Mouse (Mus musculus): ENCODE results near the gene Zfp759.
"Not testable (repeated sequence)": the region's sequence is repeated elsewhere in the genome, so short reads cannot be mapped to it uniquely, and the experiment has no call there.

Gene Zfp759

GRCm38 (mm10) chr13:67121360-67121759, at the start of gene Zfp759:
Zfp759 (plus strand) TSS chr13:67121660.
- not testable (repeated sequence) for DNase-seq (ENCODE audit: low spot score)

GRCm38 (mm10) chr13:67072786-67073185, 48.7 kb upstream of the Zfp759 start:
- no peak for DNase-seq (ENCODE audit: low spot score)

DNA sequence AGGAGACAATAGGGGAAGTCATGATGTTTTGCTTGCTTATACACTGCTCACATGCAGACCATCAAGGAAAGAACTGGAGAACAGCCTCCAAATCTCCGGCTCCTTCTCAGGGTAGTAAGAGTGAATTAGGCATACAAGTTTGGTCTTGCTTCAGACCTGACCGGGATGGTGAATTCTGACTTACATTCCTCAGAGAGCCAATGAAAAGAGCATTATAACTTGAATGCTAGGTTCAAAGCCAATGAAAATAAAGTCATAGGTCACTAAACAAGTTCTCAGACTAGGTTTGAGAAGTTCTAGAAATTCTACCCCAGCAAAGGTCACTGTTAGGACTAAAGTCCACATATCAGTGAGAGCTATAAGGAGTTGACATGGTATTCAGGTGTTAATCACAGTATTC, 44.2 kb upstream of the Zfp759 start:
- no peak for DNase-seq (ENCODE audit: low spot score)

DNA sequence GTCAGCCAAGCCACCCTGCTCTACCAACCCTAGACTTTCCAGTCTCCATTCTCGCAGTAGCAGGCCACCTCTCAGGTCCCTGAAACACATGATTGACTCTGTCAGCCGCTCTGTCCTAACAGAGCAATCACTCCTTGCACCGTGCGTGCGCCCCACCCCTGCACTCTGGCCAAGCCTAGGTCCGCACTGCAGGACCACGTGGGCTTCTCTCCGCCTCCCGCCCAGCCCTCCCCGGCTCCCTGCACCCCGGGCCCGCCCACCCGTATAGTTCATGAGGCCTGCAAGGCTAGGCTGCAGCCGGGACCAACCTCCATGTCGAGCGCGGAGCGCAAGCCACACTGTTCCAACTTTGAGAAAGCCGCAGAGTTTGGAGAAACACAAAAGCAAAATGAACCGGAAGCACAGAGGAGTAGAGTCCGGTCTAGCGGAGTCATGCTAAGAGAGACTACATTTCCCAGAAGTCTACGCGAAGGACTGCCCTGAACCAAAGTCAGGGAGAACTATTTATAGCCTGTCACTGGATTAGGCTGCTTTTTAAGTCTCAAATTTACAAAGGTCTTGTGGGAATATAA, 40.2 kb upstream of the Zfp759 start:
- DNase-seq (ENCODE audit: low spot score): peak; percentile 73

GRCm38 (mm10) chr13:67081946-67082345, 39.5 kb upstream of the Zfp759 start:
- DNase-seq (ENCODE audit: low spot score): no peak

- DNase-seq (ENCODE audit: low spot score): no peak
Measured at GRCm38 (mm10) chr13:67090154-67090553, 31.3 kb upstream of the Zfp759 start.

DNA sequence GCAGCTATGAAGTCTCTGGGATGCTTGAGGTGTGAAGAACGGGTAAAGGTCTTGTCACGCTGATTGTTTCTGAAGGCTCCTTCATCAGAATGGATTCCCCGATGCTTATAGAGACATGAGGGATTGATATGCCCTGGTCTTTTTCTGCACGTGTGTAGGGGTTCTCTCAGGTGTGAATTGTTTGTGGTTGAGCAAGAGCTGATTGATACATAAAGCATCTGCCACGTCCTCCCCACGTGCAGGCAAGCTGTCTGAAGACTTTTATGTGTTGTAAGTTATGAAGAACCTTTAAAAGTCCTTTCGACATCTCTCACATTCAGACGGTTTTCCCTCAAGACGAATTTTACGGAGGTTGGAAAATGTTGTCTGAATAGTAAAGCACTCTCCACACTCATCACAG, 23.6 kb upstream of the Zfp759 start, which contains the start of gene Zfp708:
Gene Zfp708, minus strand, starts transcription at position 101 of the 400 bp plus-strand sequence.
- DNase-seq (ENCODE audit: low spot score): no peak

DNA sequence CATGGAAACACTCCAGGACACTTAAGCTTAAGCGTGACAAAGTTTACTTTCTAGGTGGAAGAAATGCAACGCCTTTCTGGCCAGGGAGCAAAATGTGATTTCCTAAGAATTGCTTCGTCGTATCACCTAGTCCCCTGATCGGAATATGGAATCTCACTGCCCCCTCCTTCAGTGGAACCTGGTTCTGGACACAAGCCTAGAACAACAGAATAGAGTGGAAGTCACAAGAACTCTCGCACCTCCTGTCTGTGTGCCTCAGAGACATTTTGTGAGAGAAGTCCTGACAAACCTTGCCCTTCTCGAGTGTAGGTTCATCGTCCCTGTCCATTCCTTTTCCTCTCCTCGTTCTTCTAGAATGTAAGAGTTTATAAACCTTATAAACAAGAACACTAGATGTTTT, 13.8 kb upstream of the Zfp759 start:
- DNase-seq (ENCODE audit: low spot score): no peak

DNA sequence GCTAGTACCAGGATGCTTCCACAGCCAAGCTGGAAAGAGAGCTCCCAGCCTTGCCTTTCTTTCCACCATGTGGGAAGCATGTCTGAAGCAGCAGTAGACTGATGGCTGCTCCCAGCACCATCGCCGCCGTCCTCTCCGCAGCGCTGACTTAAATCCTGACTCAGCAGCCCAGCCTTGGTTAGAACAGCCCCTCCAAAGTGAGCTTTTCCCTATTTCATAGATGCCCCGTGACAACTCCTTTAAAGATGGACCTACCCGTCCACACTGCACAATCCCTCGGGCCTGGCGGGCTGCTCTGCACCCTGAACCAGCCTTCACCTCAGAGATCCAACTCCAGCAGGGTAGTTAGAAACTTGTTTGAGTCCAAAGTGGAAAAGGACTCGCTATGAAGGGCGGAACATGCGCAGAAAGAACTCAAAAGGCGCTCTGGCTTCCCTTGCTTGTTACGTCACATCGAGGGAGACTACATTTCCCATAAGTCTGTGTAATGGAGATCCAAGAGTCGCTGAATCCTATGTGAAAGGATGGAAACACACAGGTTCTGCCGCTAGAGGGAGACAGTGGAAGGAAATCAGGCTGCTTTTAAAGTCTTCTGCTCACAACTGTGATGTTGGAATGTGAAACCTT, 13.2 kb upstream of the Zfp759 start, which contains the start of gene Gm28557:
Gene Gm28557, minus strand, starts transcription at position 411 of the 627 bp plus-strand sequence.
- peak; percentile 89 for DNase-seq (ENCODE audit: low spot score)

GRCm38 (mm10) chr13:67108821-67109206, 12.6 kb upstream of the Zfp759 start:
- DNase-seq (ENCODE audit: low spot score): peak; percentile 21

DNA sequence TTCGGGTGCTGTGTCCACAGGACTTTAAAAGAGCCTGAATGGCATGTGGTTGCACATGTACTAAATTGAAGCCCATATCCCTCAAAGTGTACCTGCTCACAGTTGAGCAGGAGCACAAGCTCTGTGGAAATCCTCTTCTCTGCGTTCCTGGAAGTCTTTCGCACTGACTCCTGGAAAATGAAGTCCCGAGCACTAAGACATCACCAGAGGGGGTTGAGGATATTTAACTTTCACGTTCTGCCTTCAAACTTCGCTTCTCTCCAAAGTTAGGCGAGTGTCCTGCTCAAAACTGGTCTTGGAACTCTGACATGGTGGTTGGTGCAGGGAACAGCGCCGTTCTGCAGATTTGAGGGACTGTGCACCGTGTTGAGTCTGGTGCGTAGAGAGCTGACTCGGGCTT, 9.4 kb upstream of the Zfp759 start:
- DNase-seq (ENCODE audit: low spot score): no peak

DNA sequence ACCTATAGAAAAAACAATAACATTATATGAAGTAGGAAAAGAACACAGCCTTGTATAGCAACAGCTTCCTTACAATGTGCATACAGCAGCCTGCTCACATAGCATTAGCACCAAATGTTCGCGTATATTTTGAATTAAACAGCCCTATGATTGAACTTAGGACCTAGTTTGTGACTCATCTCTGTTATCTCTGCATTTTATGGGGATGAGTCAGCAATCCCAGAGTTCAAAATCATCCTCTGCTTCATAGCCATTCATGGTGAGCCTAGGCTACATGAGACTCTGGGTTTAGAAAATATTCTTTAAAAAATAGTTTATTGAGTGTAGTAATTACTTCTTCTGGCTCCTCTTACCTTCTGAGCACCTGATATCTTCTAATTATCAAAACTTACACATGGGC, 8.2 kb upstream of the Zfp759 start:
- DNase-seq (ENCODE audit: low spot score): no peak

DNA sequence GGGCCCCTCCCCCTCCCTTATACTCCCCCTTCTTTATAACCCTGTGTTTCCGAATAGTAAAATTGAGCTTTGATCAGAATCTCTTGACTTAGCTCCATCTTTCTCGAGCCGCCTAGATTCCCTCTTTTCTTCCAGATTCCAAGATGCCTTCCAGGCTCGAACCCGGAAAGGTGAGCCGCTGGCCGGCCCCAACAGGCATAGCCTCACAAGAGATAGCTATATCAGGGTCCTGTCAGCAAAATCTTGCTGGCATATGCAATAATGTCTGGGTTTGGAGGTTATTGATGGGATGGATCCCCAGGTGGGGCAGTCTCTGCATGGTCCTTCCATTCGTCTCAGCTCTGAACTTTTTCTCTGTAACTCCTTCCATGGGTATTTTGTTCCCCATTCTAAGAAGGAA, 5.3 kb upstream of the Zfp759 start, which contains the start of gene Rslcan18:
Gene Rslcan18, minus strand, starts transcription at position 101 of the 400 bp plus-strand sequence.
- not testable (repeated sequence) for DNase-seq (ENCODE audit: low spot score)

GRCm38 (mm10) chr13:67124460-67124859, 3.0 kb downstream of the Zfp759 start:
- DNase-seq (ENCODE audit: low spot score): no peak

GRCm38 (mm10) chr13:67127507-67127906, 6.0 kb downstream of the Zfp759 start:
- DNase-seq (ENCODE audit: low spot score): not testable (repeated sequence)

GRCm38 (mm10) chr13:67128038-67128721, 6.7 kb downstream of the Zfp759 start:
- DNase-seq (ENCODE audit: low spot score): peak; percentile 76

GRCm38 (mm10) chr13:67166122-67166521, 44.7 kb downstream of the Zfp759 start:
- DNase-seq (ENCODE audit: low spot score): not testable (repeated sequence)

DNA sequence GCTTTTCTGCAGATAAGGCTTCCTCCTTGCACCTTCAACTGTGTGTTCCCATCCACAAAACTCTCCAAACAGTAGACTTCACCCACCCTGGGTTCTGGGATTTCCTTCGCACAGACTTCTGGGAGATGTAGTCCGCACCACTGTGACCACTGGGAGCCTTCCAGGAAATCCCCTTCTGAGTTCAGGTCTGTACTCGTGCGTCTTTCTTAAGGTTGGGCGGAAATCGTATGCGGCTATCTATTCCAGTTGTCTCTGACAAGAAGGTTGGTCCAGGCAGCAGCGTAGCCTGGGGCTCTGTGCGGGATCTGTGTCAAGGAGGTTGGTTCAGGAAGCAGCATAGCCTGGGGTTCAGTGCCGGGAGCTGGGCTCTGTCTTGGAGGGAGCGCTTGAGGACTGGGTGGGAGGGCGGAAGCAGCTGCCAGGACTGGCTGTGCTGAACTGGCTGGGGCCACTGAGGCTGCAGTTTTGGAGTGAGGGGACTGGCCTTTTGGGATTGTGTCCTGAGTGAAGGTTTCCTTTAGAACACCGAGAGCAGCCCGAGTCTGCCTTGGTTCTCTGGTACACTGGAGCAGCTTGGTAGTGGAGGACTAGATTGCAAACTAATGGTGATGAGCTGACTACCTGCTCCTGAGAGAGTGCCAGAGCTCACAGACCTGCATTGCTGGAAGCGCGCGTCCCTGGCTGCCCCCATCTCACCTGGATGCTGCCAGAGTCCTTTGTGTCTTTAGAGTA, 51.7 kb downstream of the Zfp759 start, which contains the start of gene Rsl1:
Gene Rsl1, plus strand, starts transcription at position 192 of the 732 bp plus-strand sequence.
- DNase-seq (ENCODE audit: low spot score): peak; percentile 70

DNA sequence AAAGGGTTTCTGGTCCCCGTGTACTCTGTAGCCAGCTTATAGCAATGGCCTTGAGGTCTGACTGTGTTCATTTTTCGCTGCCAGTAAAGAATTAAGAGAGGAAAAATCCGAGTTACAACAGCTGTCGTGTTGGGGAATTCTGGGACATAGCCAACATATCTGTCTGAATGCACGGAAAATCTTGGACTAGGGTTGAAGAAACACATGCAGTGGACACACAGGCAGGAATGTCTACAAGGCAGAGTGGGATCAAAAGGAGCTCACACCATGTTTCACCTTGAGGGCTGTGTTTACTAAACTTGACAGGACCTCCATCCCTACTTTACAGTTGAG, 52.2 kb downstream of the Zfp759 start:
- no peak for DNase-seq (ENCODE audit: low spot score)

Data from testis, postnatal 14 days (tissue).